Mouse (Mus musculus): ENCODE results near the gene Uty.

Uty gene

GRCm38 (mm10) chrY:1245426-1245863 is at the start of gene Uty:
TSS of gene Uty (minus strand) at chrY:1245759.
- DNase-seq (ENCODE audit: low spot score) = no peak

GRCm38 (mm10) chrY:1293708-1294107 is 48.1 kb upstream of the Uty start:
- no peak for DNase-seq (ENCODE audit: low spot score)

- DNase-seq (ENCODE audit: low spot score) = no peak
Observed at GRCm38 (mm10) chrY:1286171-1286795, 40.7 kb upstream of the Uty start, which contains the start of gene Ddx3y. TSS of gene Ddx3y (minus strand) at chrY:1286629.

GRCm38 (mm10) chrY:1285735-1286134 is 40.2 kb upstream of the Uty start:
- no peak for DNase-seq (ENCODE audit: low spot score)

GRCm38 (mm10) chrY:1246117-1246516 is 558 bp upstream of the Uty start:
- no peak for DNase-seq (ENCODE audit: low spot score)

GRCm38 (mm10) chrY:1244940-1245339 is 619 bp downstream of the Uty start:
- no peak for DNase-seq (ENCODE audit: low spot score)

- DNase-seq (ENCODE audit: low spot score) = no peak
Observed at GRCm38 (mm10) chrY:1244421-1244820, 1.1 kb downstream of the Uty start.

- DNase-seq (ENCODE audit: low spot score) = no peak
Observed at GRCm38 (mm10) chrY:1220001-1220400, 25.6 kb downstream of the Uty start.

GRCm38 (mm10) chrY:1178476-1178875 is 67.1 kb downstream of the Uty start:
- no peak for DNase-seq (ENCODE audit: low spot score)

- DNase-seq (ENCODE audit: low spot score) = no peak
Observed at GRCm38 (mm10) chrY:1163054-1163453, 82.5 kb downstream of the Uty start.

- DNase-seq (ENCODE audit: low spot score) = no peak
Observed at GRCm38 (mm10) chrY:1116153-1116552, 129.4 kb downstream of the Uty start.

GRCm38 (mm10) chrY:1114016-1114415 is 131.5 kb downstream of the Uty start:
- DNase-seq (ENCODE audit: low spot score) = no peak

Data from layer of hippocampus, adult 9-10 months (tissue).